Mouse (Mus musculus): ENCODE measurements around the gene Sidt2.

Gene Sidt2

GRCm38 (mm10) chr9:45946182-45946871 is 8.7 kb downstream of the Sidt2 start:
- DNase-seq, result no peak

- peak; percentile 65 for DNase-seq
Observed at GRCm38 (mm10) chr9:45945721-45946120, 9.3 kb downstream of the Sidt2 start.

- DNase-seq, result peak; percentile 83
Observed at GRCm38 (mm10) chr9:45944506-45945400, 10.3 kb downstream of the Sidt2 start.

- DNase-seq, result no peak
Observed at GRCm38 (mm10) chr9:45943628-45944505, 11.2 kb downstream of the Sidt2 start.

- no peak for DNase-seq
Observed at GRCm38 (mm10) chr9:45942916-45943315, 12.1 kb downstream of the Sidt2 start.

GRCm38 (mm10) chr9:45942464-45942863 is 12.6 kb downstream of the Sidt2 start:
- no peak for DNase-seq

GRCm38 (mm10) chr9:45941329-45941888 is 13.6 kb downstream of the Sidt2 start:
- DNase-seq, result peak; percentile 45

- DNase-seq, result no peak
Observed at GRCm38 (mm10) chr9:45939794-45940193, 15.3 kb downstream of the Sidt2 start.

- DNase-seq, result no peak
Observed at GRCm38 (mm10) chr9:45938952-45939637, 16.0 kb downstream of the Sidt2 start.

GRCm38 (mm10) chr9:45938088-45938487 is 17.0 kb downstream of the Sidt2 start:
- DNase-seq, result no peak

GRCm38 (mm10) chr9:45936883-45937282 is 18.2 kb downstream of the Sidt2 start:
- peak; percentile 60 for DNase-seq

GRCm38 (mm10) chr9:45935628-45936210 is 19.3 kb downstream of the Sidt2 start, which contains the start of gene Tagln:
Gene Tagln (minus strand): TSS chr9:45936058.
- DNase-seq, result no peak

GRCm38 (mm10) chr9:45932571-45933415 is 22.3 kb downstream of the Sidt2 start:
- DNase-seq, result peak; percentile 32

- DNase-seq, result no peak
Observed at GRCm38 (mm10) chr9:45931958-45932357, 23.1 kb downstream of the Sidt2 start.

- no peak for DNase-seq
Observed at GRCm38 (mm10) chr9:45929285-45929684, 25.8 kb downstream of the Sidt2 start.

- no peak for DNase-seq
Observed at GRCm38 (mm10) chr9:45919895-45920294, 35.2 kb downstream of the Sidt2 start.

GRCm38 (mm10) chr9:45917041-45917934 is 37.8 kb downstream of the Sidt2 start:
- no peak for DNase-seq

- DNase-seq, result no peak
Observed at GRCm38 (mm10) chr9:45915659-45916058, 39.4 kb downstream of the Sidt2 start.

GRCm38 (mm10) chr9:45911673-45912072 is 43.4 kb downstream of the Sidt2 start:
- peak; percentile 65 for DNase-seq

GRCm38 (mm10) chr9:45910995-45911394 is 44.1 kb downstream of the Sidt2 start:
- DNase-seq, result no peak

All from thymus, postnatal 14 days (tissue).